Mouse (Mus musculus) c-Kit-negative CD71-positive TER-119-positive erythroid progenitor cells, embryonic 14.5 days (primary cell): ENCODE results near the gene Angptl1.

Source experiments
- DNase-seq: peaks from one replicate; pipeline ENCODE4 v3.0.0-alpha.2; 2013; ENCODE audit warnings: low read depth, low spot score

Angptl1 gene

GRCm38 (mm10) chr1:156870616-156871015, 32.3 kb downstream of the Angptl1 start:
- DNase-seq: no peak

GRCm38 (mm10) chr1:156884782-156885181, 46.4 kb downstream of the Angptl1 start:
- no peak for DNase-seq

GRCm38 (mm10) chr1:156885879-156886278, 47.5 kb downstream of the Angptl1 start:
- DNase-seq: no peak

- DNase-seq: no peak
Measured at GRCm38 (mm10) chr1:156888830-156889229, 50.5 kb downstream of the Angptl1 start.

GRCm38 (mm10) chr1:156891561-156891960, 53.2 kb downstream of the Angptl1 start:
- no peak for DNase-seq

GRCm38 (mm10) chr1:156901689-156902088, 63.3 kb downstream of the Angptl1 start:
- DNase-seq: no peak

GRCm38 (mm10) chr1:156903899-156904298, 65.5 kb downstream of the Angptl1 start:
- no peak for DNase-seq

- no peak for DNase-seq
Measured at GRCm38 (mm10) chr1:156905660-156906059, 67.3 kb downstream of the Angptl1 start.

GRCm38 (mm10) chr1:156909265-156909664, 70.9 kb downstream of the Angptl1 start:
- no peak for DNase-seq

GRCm38 (mm10) chr1:156909866-156910265, 71.5 kb downstream of the Angptl1 start:
- no peak for DNase-seq
